Mouse (Mus musculus): ENCODE measurements at regions not wholly inside any gene's neighbourhood (a gene's known extent, or its start where the extent isn't known, plus 50 kb on each side); places are given as distances from the start of the nearest gene placed in this dataset.
A peak's percentile ranks its signal among the peaks of the same experiment; 100 is the strongest.

GRCm38 (mm10) chr2:45230351-45231209, 113.4 kb upstream of the Zeb2 start:
- Histone ChIP-seq H3K27ac (replicated peaks) (no peak overlapping the region), H3K4me1 (peaks cover 29% of the 10 kb centered on the region), H3K4me3 (no peak overlapping the region), H3K27me3 (replicated peaks; ENCODE audit: low read depth, poor library complexity, severe bottlenecking) (peaks cover 24% of the 10 kb centered on the region; the same call in 1 of the 2 replicates), H3K36me3 (replicated peaks) (no peaks in the 10 kb centered on the region), H3K9me3 (no peaks in the 10 kb centered on the region)
- 75% methylated on average over 11 of the region's 11 CpGs for WGBS
- DNase-seq (ENCODE audit: low spot score) = no peak

DNA sequence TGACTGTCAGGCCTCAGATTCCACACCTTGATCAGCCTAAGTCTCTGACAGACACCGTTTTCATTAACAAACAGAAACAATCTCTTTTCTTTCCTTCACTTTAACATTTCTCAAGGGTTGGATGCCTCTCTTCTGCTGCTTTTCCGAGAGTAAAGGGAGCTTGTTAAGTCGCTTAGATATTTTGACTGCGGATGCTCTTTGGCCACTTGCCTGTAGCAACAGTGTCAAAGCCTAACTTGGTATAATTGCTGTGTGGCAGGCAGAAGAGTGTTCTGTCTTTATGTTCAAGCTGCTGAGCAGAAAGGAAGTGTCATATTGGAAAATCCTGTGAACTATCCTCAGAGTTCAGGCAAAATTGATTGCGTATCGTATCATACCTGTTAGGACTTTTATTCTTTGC, 112.3 kb upstream of the Zeb2 start:
- Histone ChIP-seq H3K4me3 (no peak overlapping the region), H3K36me3 (replicated peaks) (no peaks in the 10 kb centered on the region), H3K27me3 (replicated peaks; ENCODE audit: low read depth, poor library complexity, severe bottlenecking) (peaks cover 18% of the 10 kb centered on the region; the same call in 1 of the 2 replicates), H3K4me1 (peaks cover 36% of the 10 kb centered on the region), H3K9me3 (no peaks in the 10 kb centered on the region), H3K27ac (replicated peaks) (no peak overlapping the region)
- DNase-seq (ENCODE audit: low spot score) = no peak
- 72% methylated on average over 6 of the region's 6 CpGs for WGBS

DNA sequence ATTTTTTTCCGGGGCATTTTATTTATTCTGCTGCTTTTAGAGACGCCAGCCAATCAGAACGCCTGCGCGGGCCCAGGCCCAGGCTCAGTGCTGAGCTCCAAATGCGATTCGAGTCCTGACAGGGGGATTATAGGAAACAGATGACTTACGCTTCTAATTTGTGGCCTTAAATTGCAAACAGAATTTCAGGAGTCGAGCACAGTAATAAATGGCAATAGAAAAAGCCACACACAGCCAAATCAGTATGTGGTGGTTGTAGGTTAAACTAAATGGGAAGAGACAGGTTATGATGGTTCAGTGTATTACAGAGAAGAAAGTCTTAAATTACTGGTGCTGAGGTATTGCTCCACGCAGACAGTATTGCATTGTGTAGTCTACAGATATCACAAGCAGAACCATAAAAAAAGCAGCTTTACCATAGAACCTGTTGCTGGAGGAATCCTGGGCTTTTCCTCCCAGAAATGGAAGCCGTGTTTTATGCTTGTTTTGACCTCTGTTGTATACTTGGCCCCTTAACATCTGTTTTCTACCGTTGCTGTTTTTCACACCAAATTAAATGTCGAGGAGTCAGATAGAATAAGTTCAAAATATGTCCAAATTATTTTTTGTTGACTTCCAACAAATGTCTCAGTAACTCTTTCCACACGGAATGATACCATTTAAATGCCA, 110.2 kb upstream of the Zeb2 start:
- Histone ChIP-seq H3K4me3 (no peak overlapping the region), H3K27ac (replicated peaks) (no peak overlapping the region), H3K4me1 (peaks cover 36% of the 10 kb centered on the region), H3K27me3 (replicated peaks; ENCODE audit: low read depth, poor library complexity, severe bottlenecking) (peaks cover 18% of the 10 kb centered on the region), H3K36me3 (replicated peaks) (no peaks in the 10 kb centered on the region), H3K9me3 (no peaks in the 10 kb centered on the region)
- 14% methylated on average over 14 of the region's 14 CpGs for WGBS
- peak; percentile 82 for DNase-seq (ENCODE audit: low spot score)

GRCm38 (mm10) chr2:45226045-45226370, 108.8 kb upstream of the Zeb2 start:
- WGBS = 42% methylated on average over 4 of the region's 4 CpGs
- Histone ChIP-seq H3K4me3 (no peak overlapping the region), H3K27ac (replicated peaks) (peak overlapping the region; percentile 68)

DNA sequence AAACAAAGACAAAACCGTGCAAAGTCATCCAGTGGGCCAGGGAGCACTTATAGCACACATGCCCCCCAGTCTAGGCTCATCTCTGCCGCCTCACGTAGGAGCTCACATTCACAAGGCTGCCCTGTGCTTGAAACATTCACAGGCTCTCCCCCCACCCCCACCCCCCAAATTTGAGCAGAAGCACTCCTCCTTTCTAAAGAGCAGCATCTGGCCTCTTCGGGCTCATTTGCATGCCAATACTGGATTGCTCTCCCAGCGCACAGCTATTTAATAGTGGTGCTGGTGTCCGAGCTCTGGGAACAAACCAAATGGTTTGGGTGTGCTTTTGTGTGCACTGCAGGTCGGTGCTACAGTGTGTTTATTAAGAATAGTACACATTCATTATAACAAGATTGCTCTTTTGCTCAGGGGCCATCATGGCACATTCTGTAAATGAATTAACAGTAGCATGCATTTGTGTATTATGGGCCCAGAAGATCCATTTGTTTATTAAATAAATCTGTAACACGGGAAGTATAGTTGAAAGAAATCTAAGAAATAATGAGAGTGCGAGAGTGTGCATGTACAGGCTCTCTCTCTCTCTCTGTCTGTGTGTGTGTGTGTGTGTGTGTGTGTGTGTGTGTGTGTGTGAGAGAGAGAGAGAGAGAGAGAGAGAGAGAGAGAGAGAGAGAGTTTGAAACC, 108.3 kb upstream of the Zeb2 start:
- DNase-seq (ENCODE audit: low spot score) = peak; percentile 57
- peaks cover 40% of the 10 kb centered on the region for H3K4me1 ChIP-seq
- no peak overlapping the region for H3K4me3 ChIP-seq

More at GRCm38 (mm10) chr2:45226045-45226370, 108.8 kb upstream of the Zeb2 start:
- Histone ChIP-seq H3K36me3 (replicated peaks) (no peaks in the 10 kb centered on the region), H3K9me3 (no peaks in the 10 kb centered on the region), H3K4me1 (peaks cover 40% of the 10 kb centered on the region), H3K27me3 (replicated peaks; ENCODE audit: low read depth, poor library complexity, severe bottlenecking) (peaks cover 9% of the 10 kb centered on the region)
- no peak for DNase-seq (ENCODE audit: low spot score)

GRCm38 (mm10) chr2:45222213-45222612, 105.0 kb upstream of the Zeb2 start:
- no peaks in the 10 kb centered on the region; the same call in 1 of the 2 replicates for H3K27me3 ChIP-seq (replicated peaks; ENCODE audit: low read depth, poor library complexity, severe bottlenecking)
- no peak overlapping the region for H3K4me3 ChIP-seq
- H3K27ac ChIP-seq (replicated peaks) = no peak overlapping the region
- no peaks in the 10 kb centered on the region for H3K36me3 ChIP-seq (replicated peaks)
- H3K9me3 ChIP-seq = no peaks in the 10 kb centered on the region
- 89% methylated on average over 13 of the region's 13 CpGs for WGBS
- peaks cover 26% of the 10 kb centered on the region for H3K4me1 ChIP-seq
- no peak for DNase-seq (ENCODE audit: low spot score)

More for the DNA sequence above, 108.3 kb upstream of the Zeb2 start:
- Histone ChIP-seq H3K27me3 (replicated peaks; ENCODE audit: low read depth, poor library complexity, severe bottlenecking) (peaks cover 4% of the 10 kb centered on the region), H3K36me3 (replicated peaks) (no peaks in the 10 kb centered on the region), H3K27ac (replicated peaks) (peak overlapping the region; percentile 68), H3K9me3 (no peaks in the 10 kb centered on the region)
- 17% methylated on average over 9 of the region's 9 CpGs for WGBS

DNA sequence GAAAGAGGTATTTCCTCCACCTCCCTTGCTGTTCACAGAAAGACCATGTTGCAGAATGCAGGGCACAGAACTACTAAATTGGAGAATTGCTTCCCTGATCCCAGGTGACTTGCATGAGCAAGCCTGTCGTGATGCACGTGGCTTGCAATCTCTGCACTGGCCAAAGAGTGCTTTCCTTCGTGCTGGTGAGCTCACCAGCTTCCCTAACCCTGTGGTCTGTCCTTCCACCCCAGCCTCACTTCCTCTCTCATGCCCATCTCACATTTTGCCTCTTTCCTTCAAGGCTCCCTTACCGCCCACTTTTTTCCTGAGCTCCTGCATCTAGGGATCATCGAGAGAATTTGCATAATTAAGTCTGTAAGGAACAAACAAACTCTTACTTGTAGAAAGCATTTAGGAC, 102.7 kb upstream of the Zeb2 start:
- H3K4me3 ChIP-seq = no peak overlapping the region
- no peaks in the 10 kb centered on the region for H3K36me3 ChIP-seq (replicated peaks)
- no peak overlapping the region for H3K27ac ChIP-seq (replicated peaks)
- WGBS = 59% methylated on average over 5 of the region's 5 CpGs
- H3K27me3 ChIP-seq (replicated peaks; ENCODE audit: low read depth, poor library complexity, severe bottlenecking) = no peaks in the 10 kb centered on the region; the same call in 1 of the 2 replicates
- peaks cover 3% of the 10 kb centered on the region; the same call in 1 of the 2 replicates for H3K4me1 ChIP-seq
- DNase-seq (ENCODE audit: low spot score) = no peak
- H3K9me3 ChIP-seq = no peaks in the 10 kb centered on the region

GRCm38 (mm10) chr2:45212833-45213232, 95.6 kb upstream of the Zeb2 start:
- Histone ChIP-seq H3K4me1 (no peaks in the 10 kb centered on the region), H3K27ac (replicated peaks) (no peak overlapping the region), H3K36me3 (replicated peaks) (no peaks in the 10 kb centered on the region), H3K27me3 (replicated peaks; ENCODE audit: low read depth, poor library complexity, severe bottlenecking) (no peaks in the 10 kb centered on the region), H3K4me3 (no peak overlapping the region), H3K9me3 (no peaks in the 10 kb centered on the region)
- WGBS = 88% methylated on average over 2 of the region's 2 CpGs
- no peak for DNase-seq (ENCODE audit: low spot score)

DNA sequence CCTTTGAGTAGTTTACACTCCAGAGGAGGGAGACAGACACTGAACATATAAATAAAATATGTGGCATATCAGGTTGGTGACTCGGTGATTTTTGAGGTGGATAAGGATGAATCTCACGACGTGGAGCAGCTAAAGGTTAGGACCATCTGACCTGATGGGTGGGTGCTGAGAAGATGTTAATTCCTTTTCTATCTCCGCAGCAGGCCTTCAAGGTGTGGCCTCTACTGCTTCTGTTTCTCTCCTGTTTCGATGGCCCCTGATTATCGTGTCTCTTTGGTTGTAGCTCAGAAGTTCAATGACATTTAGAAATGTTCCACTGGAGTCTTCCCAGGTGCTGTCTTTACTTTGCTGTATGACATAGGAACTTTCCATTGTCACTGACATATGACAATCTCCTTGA, 91.3 kb upstream of the Zeb2 start:
- 92% methylated on average over 6 of the region's 6 CpGs for WGBS
- Histone ChIP-seq H3K9me3 (no peaks in the 10 kb centered on the region), H3K36me3 (replicated peaks) (no peaks in the 10 kb centered on the region), H3K27ac (replicated peaks) (no peak overlapping the region), H3K27me3 (replicated peaks; ENCODE audit: low read depth, poor library complexity, severe bottlenecking) (no peaks in the 10 kb centered on the region), H3K4me3 (no peak overlapping the region), H3K4me1 (peaks cover 4% of the 10 kb centered on the region; the same call in 1 of the 2 replicates)
- no peak for DNase-seq (ENCODE audit: low spot score)

- Histone ChIP-seq H3K4me1 (peaks cover 4% of the 10 kb centered on the region; the same call in 1 of the 2 replicates), H3K9me3 (no peaks in the 10 kb centered on the region), H3K27me3 (replicated peaks; ENCODE audit: low read depth, poor library complexity, severe bottlenecking) (no peaks in the 10 kb centered on the region), H3K4me3 (no peak overlapping the region), H3K36me3 (replicated peaks) (no peaks in the 10 kb centered on the region), H3K27ac (replicated peaks) (no peak overlapping the region)
- WGBS = 57% methylated on average over 6 of the region's 6 CpGs
- no peak for DNase-seq (ENCODE audit: low spot score)
These were observed 88.6 kb upstream of the Zeb2 start for GRCm38 (mm10) chr2:45205756-45206155.

GRCm38 (mm10) chr2:45205211-45205610, 88.0 kb upstream of the Zeb2 start:
- DNase-seq (ENCODE audit: low spot score) = no peak
- no peak overlapping the region for H3K27ac ChIP-seq (replicated peaks)

DNA sequence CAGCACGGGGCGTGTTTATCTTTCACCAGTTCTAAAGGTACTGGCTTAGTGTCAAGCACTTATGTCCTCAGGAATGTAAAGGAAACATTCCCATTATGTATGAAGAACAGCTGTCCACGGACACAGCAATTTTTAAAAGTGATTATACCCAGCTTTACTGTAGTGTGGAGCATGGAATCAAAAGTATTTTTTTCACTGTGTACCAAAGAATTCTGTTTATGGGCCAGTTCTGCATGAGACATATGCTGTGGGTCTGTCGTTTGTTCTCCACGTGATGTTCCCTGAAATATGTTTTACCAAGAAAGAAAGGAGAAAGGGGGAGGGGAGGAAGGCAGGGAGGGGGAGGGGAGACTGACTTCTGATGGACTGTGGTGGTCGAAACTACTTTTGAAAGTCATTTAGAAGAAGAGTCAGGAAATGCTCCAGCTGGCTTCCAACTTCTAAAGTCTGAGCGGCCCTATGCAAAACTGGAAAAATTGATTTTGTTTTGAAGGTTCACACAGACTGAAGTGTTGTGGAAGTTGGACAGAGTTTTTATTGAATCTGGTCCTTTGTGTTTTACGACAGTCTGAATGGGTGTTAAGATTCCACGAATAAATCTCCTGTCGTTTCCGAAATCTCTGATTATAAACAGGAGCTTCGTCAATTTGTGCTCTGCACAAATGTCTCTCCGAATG, 80.9 kb upstream of the Zeb2 start:
- 0 out of 2 replicates have a peak, but pooled peaks cover 4% of the 10 kb centered on the region for H3K4me1 ChIP-seq
- no peak overlapping the region for H3K4me3 ChIP-seq
- no peak for DNase-seq (ENCODE audit: low spot score)
- H3K27me3 ChIP-seq (replicated peaks; ENCODE audit: low read depth, poor library complexity, severe bottlenecking) = no peaks in the 10 kb centered on the region
- no peaks in the 10 kb centered on the region for H3K9me3 ChIP-seq
- H3K36me3 ChIP-seq (replicated peaks) = no peaks in the 10 kb centered on the region
- 80% methylated on average over 13 of the region's 13 CpGs for WGBS
- H3K27ac ChIP-seq (replicated peaks) = no peak overlapping the region

More at GRCm38 (mm10) chr2:45205211-45205610, 88.0 kb upstream of the Zeb2 start:
- H3K36me3 ChIP-seq (replicated peaks) = no peaks in the 10 kb centered on the region
- 66% methylated on average over 3 of the region's 3 CpGs for WGBS
- no peak overlapping the region for H3K4me3 ChIP-seq
- H3K9me3 ChIP-seq = no peaks in the 10 kb centered on the region
- H3K27me3 ChIP-seq (replicated peaks; ENCODE audit: low read depth, poor library complexity, severe bottlenecking) = no peaks in the 10 kb centered on the region
- H3K4me1 ChIP-seq = peaks cover 4% of the 10 kb centered on the region; the same call in 1 of the 2 replicates

Measured in embryonic facial prominence, embryonic 10.5 days (tissue).